Mouse (Mus musculus): ENCODE results near the gene Alg3. TPM values are rescaled to one million over a fixed set of nuclear protein-coding genes. Genes with fewer than 3 reads are reported as not detected.

Alg3 gene
- total and polyA plus RNA-seq, 3 experiments, result 17.2 to 81.1 (median 22.7) TPM

DNA sequence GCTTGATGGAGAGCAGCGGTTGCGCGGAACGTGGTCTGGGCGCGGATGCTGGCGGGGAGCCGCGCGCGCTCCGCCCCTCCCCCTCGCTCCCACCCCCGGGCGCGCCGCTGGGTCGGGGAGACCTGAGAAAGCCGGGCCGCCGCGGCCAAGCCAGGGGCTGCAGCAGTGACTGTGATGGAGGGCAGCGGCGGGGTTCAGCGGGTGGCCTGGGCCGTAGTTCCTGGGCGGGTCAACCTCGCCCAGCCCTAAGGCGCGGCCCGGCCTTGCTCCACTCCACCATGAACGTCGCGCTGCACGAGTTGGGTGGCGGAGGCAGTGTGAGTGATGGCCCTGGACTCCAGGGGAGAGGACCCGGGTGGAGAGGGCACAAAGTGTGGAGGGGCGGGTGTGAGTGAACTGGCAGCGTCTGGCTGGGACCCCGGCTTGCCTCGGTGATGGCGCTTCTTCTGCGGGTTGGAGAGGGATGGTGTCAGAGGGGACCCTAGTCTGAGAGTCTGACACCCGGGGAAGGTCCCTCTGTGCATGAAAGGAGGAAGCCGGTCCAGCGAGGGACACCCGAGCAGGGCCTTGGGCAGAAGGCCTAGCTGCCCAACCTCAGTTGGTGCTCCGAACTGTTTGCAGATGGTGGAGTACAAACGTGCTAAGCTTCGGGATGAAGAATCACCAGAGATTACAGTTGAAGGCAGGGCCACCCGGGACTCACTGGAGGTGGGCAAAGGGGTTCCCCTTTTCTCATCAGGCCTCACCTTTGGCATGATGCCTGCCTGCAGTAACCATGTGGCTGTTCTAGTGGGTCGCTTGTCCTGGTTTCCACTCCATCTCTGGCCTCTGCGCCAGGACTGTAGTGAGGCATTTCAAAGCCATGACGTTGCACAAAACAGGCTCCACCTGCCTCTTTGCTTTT lies 18.4 kb upstream of the Alg3 start, which contains the start of gene Ece2:
TSS of gene Ece2 (plus strand) at position 98 of the 904 bp plus-strand sequence.
- no peak within 1 kb of the TSS for H3K9ac ChIP-seq (ENCODE audit: insufficient read depth, low read depth)
- no peaks in the 10 kb centered on the region for H3K27me3 ChIP-seq (replicated peaks)
- no peak within 1 kb of the TSS for H3K4me3 ChIP-seq (replicated peaks in 1 of 3; ENCODE audit: low read depth in 2 of 3, low read length in 2 of 3, poor library complexity in 1 of 3)
- H3K27ac ChIP-seq (ENCODE audit: insufficient read depth, low read depth), result no peak within 1 kb of the TSS
- DNase-seq (ENCODE audit: extremely low read depth), result no peak
- TF ChIP-seq PAX5 (IDR thresholded peaks at IDR 0.05; ENCODE audit: low read length) (no peak), HCFC1 (IDR thresholded peaks at IDR 0.05; ENCODE audit: low read depth, low read length) (no peak), ELF1 (IDR thresholded peaks at IDR 0.05; ENCODE audit: low read depth, low read length) (no peak), MYC (IDR thresholded peaks at IDR 0.05; ENCODE audit: low read depth, low read length) (no peak), USF2 (conservative IDR thresholded peaks at IDR 0.05; ENCODE audit: low read depth, low read length) (no peak), RCOR1 (conservative IDR thresholded peaks at IDR 0.05; ENCODE audit: low read depth, low read length) (no peak), RAD21 (IDR thresholded peaks at IDR 0.05; ENCODE audit: low read depth, low read length) (no peak), BHLHE40 (IDR thresholded peaks at IDR 0.05; ENCODE audit: low read depth, low read length) (no peak), ZNF384 (IDR thresholded peaks at IDR 0.05; ENCODE audit: low read depth, low read length) (no peak), NELFE (IDR thresholded peaks at IDR 0.05; ENCODE audit: low read depth, low read length) (no peak), ZC3H11A (IDR thresholded peaks at IDR 0.05; ENCODE audit: low read depth, low read length) (no peak), MAX (IDR thresholded peaks at IDR 0.05; ENCODE audit: low read length) (no peak), MXI1 (IDR thresholded peaks at IDR 0.05; ENCODE audit: low read depth, low read length) (no peak), CHD1 (IDR thresholded peaks at IDR 0.05; ENCODE audit: low read depth, low read length) (no peak), IRF4 (IDR thresholded peaks at IDR 0.05; ENCODE audit: low read depth, low read length) (no peak)
- H3K4me2 ChIP-seq (ENCODE audit: insufficient read depth, low read depth, poor library complexity, severe bottlenecking), result peak within 1 kb of the TSS; percentile 10; the same call in 1 of the 2 replicates
- no peaks in the 10 kb centered on the region for H3K4me1 ChIP-seq (ENCODE audit: control insufficient read depth in 1 of 2, insufficient read depth in 2 of 2)
- H3K36me3 ChIP-seq (replicated peaks in 1 of 2; ENCODE audit: control insufficient read depth in 1 of 2, insufficient read depth in 1 of 2, low read length in 1 of 2), result no peaks in the 10 kb centered on the region
- dilution Hi-C loops (cut with MboI; ENCODE audit: extremely low pct_ligation_motif_present, extremely low pct_unique_long_range_greater_than_20kb, low sequenced_read_pairs), result no loop called here
- no peaks in the 10 kb centered on the region for H3K79me2 ChIP-seq (replicated peaks; ENCODE audit: control insufficient read depth, extremely low read depth, insufficient read depth, poor library complexity, severe bottlenecking)
- in situ Hi-C loops (cut with MboI; ENCODE audit: low pct_ligation_motif_present, low pct_unique_long_range_greater_than_20kb, low sequenced_read_pairs), result no loop called here
- H3K9me3 ChIP-seq (replicated peaks; ENCODE audit: low read length), result no peaks in the 10 kb centered on the region

DNA sequence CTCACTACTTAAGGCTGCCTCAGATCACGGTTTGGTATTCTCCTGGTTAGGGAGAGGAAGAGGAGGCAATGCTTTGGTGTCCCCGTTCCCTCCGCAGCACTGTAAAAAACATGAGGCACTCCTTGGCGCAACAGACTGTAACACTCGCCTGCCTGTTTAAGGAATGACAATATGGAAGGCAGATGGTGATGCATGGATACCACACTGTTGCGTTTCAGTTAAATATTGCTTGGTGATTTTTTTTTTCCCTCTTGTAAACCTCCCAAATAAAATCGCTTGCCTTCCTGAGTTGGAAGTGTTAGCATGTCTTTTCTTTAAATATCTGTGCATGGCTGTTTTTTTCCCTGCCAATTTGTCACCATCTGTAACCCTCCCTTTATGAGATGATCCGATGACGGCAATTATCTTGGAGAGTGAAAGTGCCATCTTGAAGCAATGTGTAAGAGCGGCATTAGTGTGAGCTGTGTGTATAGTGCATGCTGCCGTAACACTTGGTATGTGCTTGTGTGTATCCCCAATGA lies 17.4 kb upstream of the Alg3 start:
- dilution Hi-C loops (cut with MboI; ENCODE audit: extremely low pct_ligation_motif_present, extremely low pct_unique_long_range_greater_than_20kb, low sequenced_read_pairs) (no loop called here), in situ Hi-C loops (cut with MboI; ENCODE audit: low pct_ligation_motif_present, low pct_unique_long_range_greater_than_20kb, low sequenced_read_pairs) (no loop called here)
- no peak overlapping the region for H3K27ac ChIP-seq (ENCODE audit: insufficient read depth, low read depth)

More for the DNA sequence above, 17.4 kb upstream of the Alg3 start:
- Histone ChIP-seq H3K9ac (ENCODE audit: insufficient read depth, low read depth) (no peak overlapping the region), H3K27me3 (replicated peaks) (no peaks in the 10 kb centered on the region), H3K4me3 (replicated peaks in 1 of 3; ENCODE audit: low read depth in 2 of 3, low read length in 2 of 3, poor library complexity in 1 of 3) (no peak overlapping the region), H3K79me2 (replicated peaks; ENCODE audit: control insufficient read depth, extremely low read depth, insufficient read depth, poor library complexity, severe bottlenecking) (no peaks in the 10 kb centered on the region), H3K9me3 (replicated peaks; ENCODE audit: low read length) (no peaks in the 10 kb centered on the region), H3K4me1 (ENCODE audit: control insufficient read depth in 1 of 2, insufficient read depth in 2 of 2) (no peaks in the 10 kb centered on the region), H3K36me3 (replicated peaks in 1 of 2; ENCODE audit: control insufficient read depth in 1 of 2, insufficient read depth in 1 of 2, low read length in 1 of 2) (no peaks in the 10 kb centered on the region), H3K4me2 (ENCODE audit: insufficient read depth, low read depth, poor library complexity, severe bottlenecking) (no peak overlapping the region)
- TF ChIP-seq UBTF (IDR thresholded peaks at IDR 0.05; ENCODE audit: low read depth, low read length) (no peak), ETS1 (conservative IDR thresholded peaks at IDR 0.05; ENCODE audit: low read depth, low read length) (no peak), KAT2A (IDR thresholded peaks at IDR 0.05; ENCODE audit: insufficient replicate concordance, low read length) (no peak), TBP (conservative IDR thresholded peaks at IDR 0.05; ENCODE audit: low read depth, low read length) (no peak), BHLHE40 (IDR thresholded peaks at IDR 0.05; ENCODE audit: low read depth, low read length) (no peak), TCF12 (IDR thresholded peaks at IDR 0.05; ENCODE audit: low read depth, low read length) (no peak), JUN (IDR thresholded peaks at IDR 0.05; ENCODE audit: insufficient read depth, low read depth, low read length) (no peak), IRF4 (IDR thresholded peaks at IDR 0.05; ENCODE audit: low read depth, low read length) (no peak), SMC3 (IDR thresholded peaks at IDR 0.05; ENCODE audit: low read depth, low read length) (no peak), CTCF (conservative IDR thresholded peaks at IDR 0.05 in 1 of 2, IDR thresholded peaks at IDR 0.05 in 1 of 2; ENCODE audit: low read depth in 2 of 2, low read length in 2 of 2) (no peak), MXI1 (IDR thresholded peaks at IDR 0.05; ENCODE audit: low read depth, low read length) (no peak)
- DNase-seq (ENCODE audit: extremely low read depth), result no peak

All from CH12.LX (cell line).